Mouse (Mus musculus) bone marrow macrophage, adult 2 months (primary cell): ENCODE measurements around the gene Plod2.

Source experiments
- CTCF ChIP-seq: IDR thresholded peaks from 2 replicates; pipeline ENCODE4 v1.5.1; 2012; ENCODE audit warnings: low read depth, mild to moderate bottlenecking, low read length, moderate library complexity
- POLR2A ChIP-seq: IDR thresholded peaks from 2 replicates; pipeline ENCODE4 v1.6.1; 2012; ENCODE audit warnings: mild to moderate bottlenecking, low read depth, low read length, borderline replicate concordance

- TF ChIP-seq CTCF (no peak), POLR2A (no peak)
These were observed 55.0 kb downstream of the Plod2 start for GRCm38 (mm10) chr9:92596916-92597547.
